Mouse (Mus musculus) cerebellum, postnatal 25 days (tissue): ENCODE results near the gene Mical3.

Experiments
- DNase-seq, 2 experiments: peaks; one replicate each; pipeline ENCODE4 v3.0.0; 2021; ENCODE audit warnings: mixed read lengths in 2 of 2

Gene Mical3

GRCm38 (mm10) chr6:121145010-121145604 lies 14.3 kb upstream of the Mical3 start:
- DNase-seq: peak; percentile 19 to 27

- peak; percentile 12 to 42 for DNase-seq
Measured at GRCm38 (mm10) chr6:121144066-121144465, 13.3 kb upstream of the Mical3 start.

- DNase-seq: peak; percentile 25 to 33
Measured at GRCm38 (mm10) chr6:121143439-121143838, 12.6 kb upstream of the Mical3 start.

GRCm38 (mm10) chr6:121142298-121142697 lies 11.5 kb upstream of the Mical3 start:
- peak in 1 of 2 experiments; percentile 8 for DNase-seq

- DNase-seq: no peak
Measured at GRCm38 (mm10) chr6:121139271-121139670, 8.5 kb upstream of the Mical3 start.

- no peak for DNase-seq
Measured at GRCm38 (mm10) chr6:121138338-121139040, 7.7 kb upstream of the Mical3 start.

GRCm38 (mm10) chr6:121137222-121137621 lies 6.4 kb upstream of the Mical3 start:
- DNase-seq: no peak

- DNase-seq: no peak
Measured at GRCm38 (mm10) chr6:121134884-121135283, 4.1 kb upstream of the Mical3 start.

GRCm38 (mm10) chr6:121134249-121134648 lies 3.5 kb upstream of the Mical3 start:
- no peak for DNase-seq

GRCm38 (mm10) chr6:121130039-121130705 lies 627 bp downstream of the Mical3 start:
- peak; percentile 95 for DNase-seq

- peak; percentile 60 to 65 for DNase-seq
Measured at GRCm38 (mm10) chr6:121129506-121129905, 1.3 kb downstream of the Mical3 start.

- DNase-seq: no peak
Measured at GRCm38 (mm10) chr6:121128736-121129135, 2.1 kb downstream of the Mical3 start.

GRCm38 (mm10) chr6:121127726-121128125 lies 3.1 kb downstream of the Mical3 start:
- no peak for DNase-seq

GRCm38 (mm10) chr6:121126202-121126601 lies 4.6 kb downstream of the Mical3 start:
- no peak for DNase-seq

GRCm38 (mm10) chr6:121122739-121123241 lies 8.0 kb downstream of the Mical3 start:
- DNase-seq: peak; percentile 83 to 89

- no peak for DNase-seq
Measured at GRCm38 (mm10) chr6:121120776-121121175, 10.0 kb downstream of the Mical3 start.

- DNase-seq: no peak
Measured at GRCm38 (mm10) chr6:121117971-121118755, 12.6 kb downstream of the Mical3 start.

- DNase-seq: no peak
Measured at GRCm38 (mm10) chr6:121117142-121117541, 13.7 kb downstream of the Mical3 start.

GRCm38 (mm10) chr6:121116434-121116833 lies 14.4 kb downstream of the Mical3 start:
- DNase-seq: no peak

GRCm38 (mm10) chr6:121111448-121112055 lies 19.2 kb downstream of the Mical3 start:
- no peak for DNase-seq

GRCm38 (mm10) chr6:121109998-121110603 lies 20.7 kb downstream of the Mical3 start:
- DNase-seq: peak; percentile 92 to 94
